Mouse (Mus musculus): ENCODE measurements at regions not wholly inside any gene's neighbourhood (a gene's known extent, or its start where the extent isn't known, plus 50 kb on each side); places are given as distances from the start of the nearest gene placed in this dataset.

- no peak for DNase-seq (ENCODE audit: low read depth in 2 of 2, low spot score in 2 of 2)
These were observed 141.0 kb upstream of the Gm765 start for GRCm38 (mm10) chr6:98483319-98484123.

- DNase-seq (ENCODE audit: low read depth in 2 of 2, low spot score in 2 of 2) = no peak
These were observed 139.8 kb upstream of the Gm765 start for GRCm38 (mm10) chr6:98482319-98482718.

GRCm38 (mm10) chr6:98467563-98467962 lies 125.0 kb upstream of the Gm765 start:
- no peak for DNase-seq (ENCODE audit: low read depth in 2 of 2, low spot score in 2 of 2)

- no peak for DNase-seq (ENCODE audit: low read depth in 2 of 2, low spot score in 2 of 2)
These were observed 109.7 kb upstream of the Gm765 start for GRCm38 (mm10) chr6:98452277-98452676.

GRCm38 (mm10) chr6:98435676-98436075 lies 93.1 kb upstream of the Gm765 start:
- no peak for DNase-seq (ENCODE audit: low read depth in 2 of 2, low spot score in 2 of 2)

- no peak for DNase-seq (ENCODE audit: low read depth in 2 of 2, low spot score in 2 of 2)
These were observed 90.7 kb upstream of the Gm765 start for GRCm38 (mm10) chr6:98433286-98433685.

GRCm38 (mm10) chr6:98429120-98429519 lies 86.6 kb upstream of the Gm765 start:
- no peak for DNase-seq (ENCODE audit: low read depth in 2 of 2, low spot score in 2 of 2)

- DNase-seq (ENCODE audit: low read depth in 2 of 2, low spot score in 2 of 2) = no peak
These were observed 60.1 kb upstream of the Gm765 start for GRCm38 (mm10) chr6:98402605-98403004.

- DNase-seq (ENCODE audit: low read depth in 2 of 2, low spot score in 2 of 2) = no peak
These were observed 52.0 kb upstream of the Gm765 start for GRCm38 (mm10) chr6:98394589-98394988.

All from CD8-positive naive resting alpha-beta T cell, adult 2 months (primary cell).